Mouse (Mus musculus) embryonic facial prominence, embryonic 15.5 days (tissue): Measurements from ENCODE around the gene Ptges. TPM values are rescaled to one million over a fixed set of nuclear protein-coding genes. Genes with fewer than 3 reads are reported as not detected.
"Not testable (repeated sequence)": the region's sequence is repeated elsewhere in the genome, so short reads cannot be mapped to it uniquely, and the experiment has no call there.

Experiments
- ATAC-seq: fragments of 200-750 bp; cut with Nextera tagmentation; 2 replicates; pipeline ENCODE4 v1.8.0; 2017; ENCODE audit warnings: low read depth, moderate TSS enrichment; ENCODE audit not compliant: insufficient number of reproducible peaks, low FRiP score, low TSS enrichment
- H3K27ac ChIP-seq: fragments of 300-500 bp; sonication (generic); replicated peaks from 2 replicates; pipeline ENCODE4 v1.5.1; 2015; ENCODE audit warnings: mild to moderate bottlenecking, inconsistent platforms
- H3K27me3 ChIP-seq: fragments of 300-500 bp; sonication (generic); 2 replicates; pipeline ENCODE4 v1.6.1; 2015; ENCODE audit warnings: inconsistent platforms
- H3K36me3 ChIP-seq: fragments of 300-500 bp; sonication (generic); 2 replicates; pipeline ENCODE4 v1.6.1; 2015; ENCODE audit warnings: mild to moderate bottlenecking, inconsistent platforms
- H3K4me1 ChIP-seq: fragments of 300-500 bp; sonication (generic); 2 replicates; pipeline ENCODE4 v1.6.1; 2015; ENCODE audit warnings: inconsistent platforms
- H3K4me2 ChIP-seq: fragments of 300-500 bp; sonication (generic); replicated peaks from 2 replicates; pipeline ENCODE4 v1.6.1; 2015; ENCODE audit warnings: mild to moderate bottlenecking, inconsistent platforms
- H3K4me3 ChIP-seq: fragments of 300-500 bp; sonication (generic); replicated peaks from 2 replicates; pipeline ENCODE4 v1.5.1; 2015; ENCODE audit warnings: mild to moderate bottlenecking, inconsistent platforms
- H3K9ac ChIP-seq: fragments of 300-500 bp; sonication (generic); 2 replicates; pipeline ENCODE4 v1.6.1; 2015; ENCODE audit warnings: inconsistent platforms
- H3K9me3 ChIP-seq: fragments of 300-500 bp; sonication (generic); replicated peaks from 2 replicates; pipeline ENCODE4 v1.6.1; 2016; ENCODE audit warnings: inconsistent platforms
- WGBS: fragments of 180-500 bp; shearing (Covaris S2); methylation state at CpG from one replicate; pipeline ENCODE4 v1.1.7; 2015; 5-methylcytosine and 5-hydroxymethylcytosine counted together
- polyA plus RNA-seq: library from polyadenylated mRNA; unstranded; fragments of >200 nt; fragmentation: Nextera tagmentation; extraction: Ambion mirVana; gene quantifications from 2 replicates; pipeline ENCODE4 v1.2.1, GENCODE M21; 2015

The Ptges gene
- polyA plus RNA-seq, 1 experiment from 2014 or later: 32.4 TPM

DNA sequence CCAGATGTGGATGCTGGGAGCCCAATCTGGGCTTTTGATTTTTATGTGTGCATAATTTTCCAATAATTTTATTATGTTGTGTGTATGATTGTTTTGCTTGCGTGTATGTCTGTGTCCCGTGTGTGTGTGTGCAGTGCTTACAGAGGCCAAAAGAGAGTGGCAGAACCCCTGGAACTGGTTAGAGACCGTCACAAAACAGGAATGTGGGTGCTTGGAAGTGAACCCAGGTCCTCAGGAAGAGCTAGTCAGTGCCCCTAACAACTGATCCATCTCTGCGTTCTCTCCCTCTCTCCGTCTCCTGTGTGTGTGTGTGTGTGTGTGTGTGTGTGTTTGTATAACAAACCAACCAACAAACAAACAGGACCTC, 22.8 kb upstream of the Ptges start:
- Histone ChIP-seq H3K27ac (peak overlapping the region; percentile 90), H3K36me3 (peaks cover 26% of the 10 kb centered on the region), H3K27me3 (no peaks in the 10 kb centered on the region), H3K4me2 (peak overlapping the region; percentile 60), H3K4me1 (peaks cover 34% of the 10 kb centered on the region), H3K9me3 (no peaks in the 10 kb centered on the region), H3K4me3 (peak overlapping the region; percentile 84), H3K9ac (no peak overlapping the region)
- WGBS: 19% methylated on average over 5 of the region's 5 CpGs
- ATAC-seq: no peak

- Histone ChIP-seq H3K4me3 (peak overlapping the region; percentile 36), H3K27ac (no peak overlapping the region), H3K4me1 (peaks cover 4% of the 10 kb centered on the region; the same call in 1 of the 2 replicates), H3K36me3 (no peaks in the 10 kb centered on the region), H3K4me2 (peak overlapping the region; percentile 45), H3K9ac (no peak overlapping the region), H3K27me3 (no peaks in the 10 kb centered on the region), H3K9me3 (no peaks in the 10 kb centered on the region)
- WGBS: 27% methylated on average over 16 of the region's 16 CpGs
- no peak for ATAC-seq
These were observed 12.9 kb upstream of the Ptges start for GRCm38 (mm10) chr2:30942603-30943011.

DNA sequence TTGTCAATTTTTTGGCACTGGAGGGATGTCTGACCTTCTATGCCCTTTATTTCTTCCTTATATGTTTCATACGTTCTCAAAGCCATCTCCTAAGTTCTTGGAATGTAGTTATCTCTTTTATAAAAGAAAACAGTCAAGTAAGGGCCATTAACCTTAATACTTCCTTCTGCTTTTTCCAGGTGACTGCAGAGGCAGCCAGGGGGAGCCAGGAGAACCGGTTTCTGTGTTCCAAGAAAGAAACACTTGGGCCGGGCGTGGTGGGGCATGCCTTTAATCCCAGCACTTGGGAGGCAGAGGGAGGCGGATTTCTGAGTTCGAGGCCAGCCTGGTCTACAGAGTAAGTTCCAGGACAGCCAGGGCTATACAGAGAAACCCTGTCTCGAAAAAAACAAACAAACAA, 12.5 kb upstream of the Ptges start:
- H3K4me1 ChIP-seq, H3K4me2 ChIP-seq, H3K27me3 ChIP-seq, H3K9ac ChIP-seq, H3K27ac ChIP-seq, ATAC-seq, H3K4me3 ChIP-seq, H3K9me3 ChIP-seq, H3K36me3 ChIP-seq: not testable (repeated sequence)
- 36% methylated on average over 7 of the region's 7 CpGs for WGBS

DNA sequence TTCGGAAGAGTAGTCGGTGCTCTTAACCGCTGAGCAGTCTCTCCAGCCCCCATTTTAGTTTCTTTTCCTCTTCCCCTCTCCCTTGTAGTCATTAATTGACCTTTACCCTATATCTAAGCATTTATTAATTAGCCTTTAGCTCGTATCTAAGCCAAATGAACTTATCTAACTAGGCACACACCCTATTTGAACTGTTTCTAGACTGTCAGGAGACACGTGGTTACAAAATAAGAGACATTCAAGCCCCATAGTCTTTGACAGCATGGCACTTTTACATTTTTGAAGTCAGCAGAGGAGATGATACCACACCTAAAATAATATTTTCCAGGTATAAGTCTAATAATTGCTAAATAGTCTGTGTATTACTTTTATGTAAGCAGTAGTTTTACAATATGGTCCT, 11.9 kb upstream of the Ptges start:
- Histone ChIP-seq H3K27me3 (no peaks in the 10 kb centered on the region), H3K9ac (no peak overlapping the region), H3K4me1 (peaks cover 4% of the 10 kb centered on the region; the same call in 1 of the 2 replicates), H3K27ac (no peak overlapping the region), H3K4me2 (no peak overlapping the region), H3K36me3 (no peaks in the 10 kb centered on the region), H3K4me3 (no peak overlapping the region), H3K9me3 (no peaks in the 10 kb centered on the region)
- 82% methylated on average over 5 of the region's 5 CpGs for WGBS
- ATAC-seq: no peak

DNA sequence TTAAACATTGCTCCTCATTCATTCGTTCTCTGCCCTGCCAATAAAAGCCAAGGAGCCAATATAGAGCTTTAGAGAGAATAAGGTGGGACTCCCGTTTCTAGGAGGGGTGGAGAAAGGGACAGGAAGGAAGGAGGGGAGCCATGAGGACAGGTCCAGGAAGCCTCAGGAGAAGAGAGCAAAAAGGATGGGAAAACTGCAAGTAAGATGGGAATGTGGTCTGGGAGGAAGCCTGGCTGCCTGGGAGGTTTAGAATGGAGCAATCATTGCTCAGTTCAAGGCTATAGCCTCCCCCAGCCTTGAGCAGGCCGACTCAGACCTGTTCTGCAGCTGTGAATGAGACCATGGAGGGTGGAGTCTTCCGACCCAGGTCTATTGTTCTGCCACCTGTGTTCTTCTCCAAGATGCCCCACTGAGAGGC, 8.9 kb upstream of the Ptges start:
- no peak overlapping the region for H3K4me3 ChIP-seq
- H3K36me3 ChIP-seq: no peaks in the 10 kb centered on the region
- no peak overlapping the region for H3K9ac ChIP-seq
- ATAC-seq: no peak
- no peaks in the 10 kb centered on the region for H3K9me3 ChIP-seq
- no peak overlapping the region for H3K4me2 ChIP-seq
- H3K27ac ChIP-seq: no peak overlapping the region
- 55% methylated on average over 4 of the region's 4 CpGs for WGBS
- H3K4me1 ChIP-seq: peaks cover 4% of the 10 kb centered on the region; the same call in 1 of the 2 replicates
- H3K27me3 ChIP-seq: no peaks in the 10 kb centered on the region

GRCm38 (mm10) chr2:30937731-30938130, 8.1 kb upstream of the Ptges start:
- WGBS: 77% methylated on average over 8 of the region's 8 CpGs
- Histone ChIP-seq H3K9me3 (no peaks in the 10 kb centered on the region), H3K27ac (no peak overlapping the region)

GRCm38 (mm10) chr2:30936808-30937207, 7.1 kb upstream of the Ptges start:
- Histone ChIP-seq H3K4me3 (no peak overlapping the region), H3K36me3 (no peaks in the 10 kb centered on the region), H3K27ac (no peak overlapping the region), H3K9me3 (no peaks in the 10 kb centered on the region), H3K9ac (no peak overlapping the region), H3K27me3 (no peaks in the 10 kb centered on the region), H3K4me2 (no peak overlapping the region), H3K4me1 (no peaks in the 10 kb centered on the region)
- no peak for ATAC-seq
- 74% methylated on average over 3 of the region's 3 CpGs for WGBS

More at GRCm38 (mm10) chr2:30937731-30938130, 8.1 kb upstream of the Ptges start:
- Histone ChIP-seq H3K4me3 (no peak overlapping the region), H3K36me3 (no peaks in the 10 kb centered on the region), H3K27me3 (no peaks in the 10 kb centered on the region), H3K9ac (no peak overlapping the region), H3K4me2 (no peak overlapping the region), H3K4me1 (peaks cover 3% of the 10 kb centered on the region; the same call in 1 of the 2 replicates)
- ATAC-seq: no peak

- Histone ChIP-seq H3K4me3 (no peak overlapping the region), H3K4me1 (peaks cover 10% of the 10 kb centered on the region), H3K9ac (no peak overlapping the region), H3K27ac (no peak overlapping the region), H3K9me3 (no peaks in the 10 kb centered on the region), H3K4me2 (no peak overlapping the region), H3K36me3 (no peaks in the 10 kb centered on the region), H3K27me3 (no peaks in the 10 kb centered on the region)
- no peak for ATAC-seq
- 20% methylated on average over 7 of the region's 7 CpGs for WGBS
These were observed 4.3 kb upstream of the Ptges start for GRCm38 (mm10) chr2:30933917-30934450.

GRCm38 (mm10) chr2:30933032-30933431, 3.4 kb upstream of the Ptges start:
- no peak for ATAC-seq

GRCm38 (mm10) chr2:30931922-30932321, 2.3 kb upstream of the Ptges start:
- no peak for ATAC-seq
- Histone ChIP-seq H3K27ac (no peak overlapping the region), H3K27me3 (no peaks in the 10 kb centered on the region), H3K9me3 (no peaks in the 10 kb centered on the region), H3K4me1 (peaks cover 28% of the 10 kb centered on the region), H3K36me3 (no peaks in the 10 kb centered on the region), H3K9ac (no peak overlapping the region), H3K4me3 (no peak overlapping the region), H3K4me2 (no peak overlapping the region)
- WGBS: 78% methylated on average over 3 of the region's 3 CpGs

More at GRCm38 (mm10) chr2:30933032-30933431, 3.4 kb upstream of the Ptges start:
- no peaks in the 10 kb centered on the region for H3K9me3 ChIP-seq
- H3K27ac ChIP-seq: no peak overlapping the region
- H3K4me2 ChIP-seq: no peak overlapping the region
- H3K36me3 ChIP-seq: no peaks in the 10 kb centered on the region
- 59% methylated on average over 6 of the region's 6 CpGs for WGBS
- H3K4me1 ChIP-seq: peaks cover 18% of the 10 kb centered on the region
- no peak overlapping the region for H3K9ac ChIP-seq
- no peaks in the 10 kb centered on the region for H3K27me3 ChIP-seq
- H3K4me3 ChIP-seq: no peak overlapping the region

DNA sequence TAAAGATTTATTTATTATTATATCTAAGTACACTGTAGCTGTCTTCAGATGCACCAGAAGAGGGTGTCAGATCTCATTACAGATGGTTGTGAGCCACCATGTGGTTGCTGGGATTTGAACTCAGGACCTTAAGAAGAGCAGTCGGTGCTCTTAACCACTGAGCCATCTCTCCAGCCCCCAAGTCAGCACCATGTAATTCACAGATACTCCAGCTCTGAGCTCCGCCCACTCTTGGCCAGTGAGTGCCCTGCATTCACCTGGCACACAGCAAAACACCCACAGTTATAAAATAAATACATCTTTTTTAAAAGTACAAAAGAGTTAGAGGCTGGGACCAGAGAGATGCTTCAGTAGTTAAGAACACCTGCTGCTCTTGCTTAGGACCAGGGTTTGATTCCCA, 1.2 kb upstream of the Ptges start:
- WGBS: 87% methylated on average over 2 of the region's 2 CpGs
- peaks cover 28% of the 10 kb centered on the region for H3K4me1 ChIP-seq
- ATAC-seq: not testable (repeated sequence)

DNA sequence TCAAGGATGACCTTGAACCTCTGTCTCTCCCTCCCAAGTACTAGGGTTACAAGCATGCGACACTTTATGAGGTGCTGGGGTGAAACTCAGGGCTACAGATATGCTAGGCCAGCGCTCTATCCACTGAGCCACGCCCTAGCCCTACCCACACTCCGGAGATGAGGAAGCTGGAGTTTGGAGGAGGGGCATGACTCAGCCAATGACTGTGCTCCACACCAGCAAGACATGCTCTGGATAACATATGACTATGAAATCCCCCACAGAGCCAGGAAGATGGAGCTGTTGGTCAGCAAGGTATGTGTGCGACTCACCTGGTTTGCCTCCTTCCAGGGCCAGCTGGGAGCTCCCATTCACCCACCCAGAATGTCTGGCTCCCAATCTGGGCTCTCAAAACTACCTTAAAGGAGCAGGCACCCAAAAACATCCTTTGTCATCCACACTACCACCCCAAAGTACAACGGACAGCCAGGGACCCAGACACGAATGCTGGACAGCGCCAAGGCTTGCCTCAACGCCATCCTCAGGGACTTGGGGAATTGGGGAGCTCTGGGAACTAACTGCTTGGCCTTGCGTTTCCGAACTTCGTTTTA, 675 bp downstream of the Ptges start:
- no peak for ATAC-seq
- H3K9me3 ChIP-seq: no peaks in the 10 kb centered on the region
- peak overlapping the region; percentile 38 for H3K4me3 ChIP-seq
- peak overlapping the region; percentile 69 for H3K4me2 ChIP-seq
- H3K27ac ChIP-seq: peak overlapping the region; percentile 53
- WGBS: 29% methylated on average over 12 of the region's 12 CpGs
- H3K4me1 ChIP-seq: peaks cover 28% of the 10 kb centered on the region
- no peak overlapping the region for H3K9ac ChIP-seq
- no peaks in the 10 kb centered on the region for H3K36me3 ChIP-seq
- H3K27me3 ChIP-seq: no peaks in the 10 kb centered on the region

More for the DNA sequence above, 1.2 kb upstream of the Ptges start:
- H3K9me3 ChIP-seq, H3K4me3 ChIP-seq, H3K36me3 ChIP-seq, H3K27me3 ChIP-seq, H3K9ac ChIP-seq, H3K27ac ChIP-seq, H3K4me2 ChIP-seq: not testable (repeated sequence)
